Mouse (Mus musculus) testis, adult 2 months (tissue): ENCODE results near the gene Diras1. TPM values are rescaled to one million over a fixed set of nuclear protein-coding genes. Genes with fewer than 3 reads are reported as not detected.
A peak's percentile ranks its signal among the peaks of the same experiment; 100 is the strongest.

ENCODE experiments used
- H3K27ac ChIP-seq: fragments of 200-500 bp; 2 replicates; pipeline ENCODE4 v1.5.1; 2012; ENCODE audit warnings: low read depth, low read length; ENCODE audit not compliant: control insufficient read depth, insufficient read depth
- H3K27me3 ChIP-seq: fragments of 200-500 bp; 2 replicates; pipeline ENCODE4 v1.6.1; 2012; ENCODE audit warnings: mild to moderate bottlenecking, low read length, moderate library complexity; ENCODE audit not compliant: control insufficient read depth, insufficient read depth
- H3K36me3 ChIP-seq: fragments of 200-500 bp; 2 replicates; pipeline ENCODE4 v1.6.1; 2012; ENCODE audit warnings: mild to moderate bottlenecking, low read length; ENCODE audit not compliant: control insufficient read depth, insufficient read depth
- H3K4me1 ChIP-seq: fragments of 200-500 bp; 2 replicates; pipeline ENCODE4 v1.6.1; 2012; ENCODE audit warnings: low read length; ENCODE audit not compliant: control insufficient read depth, insufficient read depth
- H3K4me3 ChIP-seq: fragments of 200-500 bp; 2 replicates; pipeline ENCODE4 v1.5.1; 2012; ENCODE audit warnings: low read depth, mild to moderate bottlenecking, low read length, moderate library complexity, mixed read lengths; ENCODE audit not compliant: control insufficient read depth
- CTCF ChIP-seq: fragments of 200-500 bp; IDR thresholded peaks from 2 replicates; pipeline ENCODE4 v1.5.1; 2012; ENCODE audit warnings: low read depth, mild to moderate bottlenecking, inconsistent platforms, low read length, moderate library complexity; ENCODE audit not compliant: control insufficient read depth, insufficient read depth, insufficient replicate concordance
- POLR2A ChIP-seq: fragments of 200-500 bp; IDR thresholded peaks from 2 replicates; pipeline ENCODE4 v1.6.1; 2012; ENCODE audit warnings: low read depth, mild to moderate bottlenecking, inconsistent platforms, low read length, moderate library complexity; ENCODE audit not compliant: control insufficient read depth
- polyA plus RNA-seq: library from polyadenylated mRNA; depleted of rRNA; stranded (reverse); fragments of >200 nt; gene quantifications from 2 replicates; pipeline ENCODE4 v1.2.3, GENCODE M21; 2012

Gene Diras1
- polyA plus RNA-seq, 1 experiment = 1.4 TPM

GRCm38 (mm10) chr10:81027331-81027730 lies 1.9 kb upstream of the Diras1 start:
- TF ChIP-seq CTCF = no peak
- TF ChIP-seq POLR2A = no peak
- Histone ChIP-seq H3K27me3 (no peaks in the 10 kb centered on the region), H3K27ac (no peak overlapping the region), H3K36me3 (no peaks in the 10 kb centered on the region), H3K4me3 (no peak overlapping the region), H3K4me1 (peaks cover 6% of the 10 kb centered on the region)

- no peak for TF ChIP-seq CTCF
- no peak for TF ChIP-seq POLR2A
- H3K27ac ChIP-seq = no peak overlapping the region
- no peaks in the 10 kb centered on the region for H3K36me3 ChIP-seq
- H3K4me3 ChIP-seq = no peak overlapping the region
- H3K4me1 ChIP-seq = peaks cover 10% of the 10 kb centered on the region
- no peaks in the 10 kb centered on the region for H3K27me3 ChIP-seq
Measured at GRCm38 (mm10) chr10:81026857-81027256, 1.4 kb upstream of the Diras1 start.

- H3K27me3 ChIP-seq = no peaks in the 10 kb centered on the region
- no peak for TF ChIP-seq POLR2A
- no peak for TF ChIP-seq CTCF
- H3K27ac ChIP-seq = no peak overlapping the region
- H3K4me1 ChIP-seq = peaks cover 11% of the 10 kb centered on the region
- H3K4me3 ChIP-seq = no peak overlapping the region
- H3K36me3 ChIP-seq = no peaks in the 10 kb centered on the region
Measured at GRCm38 (mm10) chr10:81025047-81025621, 328 bp downstream of the Diras1 start.

- H3K4me1 ChIP-seq = peaks cover 11% of the 10 kb centered on the region
- no peaks in the 10 kb centered on the region for H3K27me3 ChIP-seq
- TF ChIP-seq CTCF (no peak), POLR2A (no peak)
- no peaks in the 10 kb centered on the region for H3K36me3 ChIP-seq
- H3K4me3 ChIP-seq = no peak overlapping the region
- H3K27ac ChIP-seq = no peak overlapping the region
Measured at GRCm38 (mm10) chr10:81024346-81024937, 1.0 kb downstream of the Diras1 start.

GRCm38 (mm10) chr10:81022744-81023143 lies 2.7 kb downstream of the Diras1 start:
- Histone ChIP-seq H3K27me3 (no peaks in the 10 kb centered on the region), H3K36me3 (no peaks in the 10 kb centered on the region), H3K4me3 (no peak overlapping the region), H3K4me1 (peaks cover 21% of the 10 kb centered on the region), H3K27ac (no peak overlapping the region)
- TF ChIP-seq POLR2A (no peak), CTCF (peak; percentile 76; the same call in 1 of the 2 replicates)

GRCm38 (mm10) chr10:81021547-81022110 lies 3.8 kb downstream of the Diras1 start:
- Histone ChIP-seq H3K27ac (no peak overlapping the region), H3K4me1 (peaks cover 21% of the 10 kb centered on the region), H3K27me3 (no peaks in the 10 kb centered on the region), H3K4me3 (peak overlapping the region; percentile 11), H3K36me3 (no peaks in the 10 kb centered on the region)
- TF ChIP-seq POLR2A = no peak
- TF ChIP-seq CTCF = no peak

GRCm38 (mm10) chr10:81020207-81020606 lies 5.3 kb downstream of the Diras1 start:
- TF ChIP-seq CTCF (no peak), POLR2A (no peak)
- H3K36me3 ChIP-seq = no peaks in the 10 kb centered on the region
- H3K4me3 ChIP-seq = no peak overlapping the region
- no peaks in the 10 kb centered on the region for H3K27me3 ChIP-seq
- no peak overlapping the region for H3K27ac ChIP-seq
- H3K4me1 ChIP-seq = peaks cover 22% of the 10 kb centered on the region

GRCm38 (mm10) chr10:81019687-81020086 lies 5.8 kb downstream of the Diras1 start:
- TF ChIP-seq CTCF (no peak), POLR2A (no peak)
- Histone ChIP-seq H3K36me3 (no peaks in the 10 kb centered on the region), H3K4me1 (peaks cover 22% of the 10 kb centered on the region), H3K27ac (no peak overlapping the region), H3K27me3 (no peaks in the 10 kb centered on the region), H3K4me3 (no peak overlapping the region)
